Mouse (Mus musculus) ovary, adult 18-20 months (tissue): ENCODE results near the gene Mrgpra1.
"Not testable (repeated sequence)": the region's sequence is repeated elsewhere in the genome, so short reads cannot be mapped to it uniquely, and the experiment has no call there.

Experiments used
- DNase-seq: peaks from one replicate; pipeline ENCODE4 v3.0.0; 2022; ENCODE audit warnings: low spot score, mixed read lengths

Gene Mrgpra1

GRCm38 (mm10) chr7:47354140-47354539 is at the start of gene Mrgpra1:
TSS of gene Mrgpra1 (minus strand) at chr7:47354240.
- no peak for DNase-seq

- DNase-seq: no peak
Measured at GRCm38 (mm10) chr7:47401125-47401524, 47.1 kb upstream of the Mrgpra1 start.

DNA sequence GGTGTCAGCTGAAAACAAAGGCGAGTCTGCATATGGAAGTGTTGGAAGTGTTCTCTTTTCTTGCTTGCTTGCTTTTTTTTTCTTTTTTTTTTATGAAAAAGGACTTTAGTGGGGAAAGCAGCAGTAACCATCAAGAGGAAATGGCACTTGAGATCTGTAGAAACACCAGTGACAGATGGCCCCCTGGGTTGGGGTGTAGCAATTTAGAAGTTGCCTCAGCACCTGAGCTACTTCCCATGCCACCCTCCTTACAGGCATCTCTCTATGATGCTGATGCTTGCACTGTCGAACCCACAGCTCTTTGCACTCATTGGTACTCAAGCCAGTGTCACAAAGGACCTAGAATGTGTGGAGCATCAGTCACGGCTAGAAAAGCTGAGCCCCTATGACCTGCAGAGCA is 5.6 kb downstream of the Mrgpra1 start:
- DNase-seq: no peak

DNA sequence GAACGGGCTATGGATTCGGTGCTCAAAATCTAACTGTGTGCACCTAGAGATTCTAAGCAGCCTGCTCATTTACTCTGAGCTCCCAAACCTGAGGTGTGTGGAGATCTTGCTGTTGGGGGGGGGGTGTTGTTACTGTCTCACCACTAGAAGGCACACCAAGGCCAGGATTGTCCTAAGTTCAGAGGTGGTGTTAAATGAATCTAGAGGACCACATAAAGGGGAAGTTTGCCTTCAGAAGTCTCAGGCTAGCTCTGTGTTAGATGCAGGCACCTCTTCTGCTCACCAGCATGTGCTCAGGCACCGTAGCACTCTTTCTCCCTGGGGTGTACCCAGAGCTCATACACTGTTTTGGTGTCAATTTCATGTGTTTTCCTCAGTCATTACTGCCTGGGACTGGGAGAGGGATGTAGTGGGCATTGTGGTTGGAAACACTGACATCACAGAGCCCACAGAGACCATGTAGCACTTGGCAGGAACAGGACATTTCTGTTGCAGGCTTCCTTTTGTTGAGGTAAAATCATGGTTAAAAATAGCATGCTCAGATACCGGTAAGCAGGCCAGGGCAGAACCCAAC is 8.0 kb downstream of the Mrgpra1 start:
- no peak for DNase-seq

DNA sequence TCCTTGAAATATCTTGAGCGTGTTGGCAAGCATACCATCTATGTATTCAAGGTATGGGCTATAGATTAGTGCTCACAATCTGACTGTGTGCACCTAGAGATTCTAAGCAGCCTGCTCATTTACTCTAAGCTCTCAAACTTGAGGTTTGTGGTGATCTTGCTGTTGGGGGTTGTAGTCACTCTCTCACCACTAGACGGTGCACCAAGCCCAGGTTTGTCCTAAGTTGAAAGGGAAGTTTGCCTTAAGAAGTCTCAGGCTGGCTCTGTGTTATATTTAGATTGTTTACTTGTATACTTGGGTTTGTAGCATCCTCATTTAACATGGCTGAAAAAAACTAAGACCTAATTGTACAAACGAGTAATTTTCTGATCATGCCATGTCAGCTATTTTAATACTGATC is 12.2 kb downstream of the Mrgpra1 start:
- not testable (repeated sequence) for DNase-seq

- not testable (repeated sequence) for DNase-seq
Measured at GRCm38 (mm10) chr7:47341389-47341788, 12.7 kb downstream of the Mrgpra1 start.

DNA sequence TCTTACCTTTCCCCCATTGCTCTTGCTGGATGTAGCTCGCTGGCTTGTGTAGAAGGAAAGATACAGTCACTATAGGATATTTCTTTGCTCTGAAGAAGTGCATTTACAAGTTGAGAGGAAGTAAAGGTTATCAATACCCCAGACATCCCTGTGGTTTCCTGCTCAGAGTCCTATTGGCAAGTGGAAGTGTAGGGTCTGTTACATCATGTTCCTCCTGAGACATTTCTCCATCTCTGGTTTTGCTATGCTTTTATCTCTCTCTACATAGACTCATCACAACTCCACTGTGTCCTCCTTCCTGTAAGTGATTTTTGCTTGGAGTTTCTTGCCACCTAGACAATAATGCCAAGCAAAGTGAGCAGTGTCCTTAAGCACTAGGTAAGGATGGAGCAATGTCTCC is 35.7 kb downstream of the Mrgpra1 start:
- DNase-seq: no peak

- no peak for DNase-seq
Measured at GRCm38 (mm10) chr7:47312289-47312688, 41.8 kb downstream of the Mrgpra1 start.

DNA sequence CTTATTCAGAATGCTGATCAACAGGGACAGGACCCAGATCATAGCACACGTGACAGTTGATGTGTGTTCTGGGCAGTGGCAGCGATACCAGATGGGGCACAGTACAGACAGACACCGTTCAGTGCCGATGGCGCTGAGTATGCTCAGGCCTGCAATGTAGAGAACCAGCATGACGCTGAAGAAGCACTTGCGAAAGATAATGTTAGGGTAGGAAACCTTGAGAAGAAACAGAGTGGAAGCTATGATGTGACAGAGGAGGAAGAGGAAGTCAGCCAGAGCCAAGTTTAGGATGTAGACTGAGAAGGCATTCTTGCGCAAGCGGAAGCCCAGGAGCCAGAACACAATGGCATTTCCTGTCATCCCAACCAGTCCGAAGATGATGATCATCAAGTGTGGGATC is 44.2 kb downstream of the Mrgpra1 start:
- no peak for DNase-seq

GRCm38 (mm10) chr7:47304661-47305060 is 49.4 kb downstream of the Mrgpra1 start:
- not testable (repeated sequence) for DNase-seq

DNA sequence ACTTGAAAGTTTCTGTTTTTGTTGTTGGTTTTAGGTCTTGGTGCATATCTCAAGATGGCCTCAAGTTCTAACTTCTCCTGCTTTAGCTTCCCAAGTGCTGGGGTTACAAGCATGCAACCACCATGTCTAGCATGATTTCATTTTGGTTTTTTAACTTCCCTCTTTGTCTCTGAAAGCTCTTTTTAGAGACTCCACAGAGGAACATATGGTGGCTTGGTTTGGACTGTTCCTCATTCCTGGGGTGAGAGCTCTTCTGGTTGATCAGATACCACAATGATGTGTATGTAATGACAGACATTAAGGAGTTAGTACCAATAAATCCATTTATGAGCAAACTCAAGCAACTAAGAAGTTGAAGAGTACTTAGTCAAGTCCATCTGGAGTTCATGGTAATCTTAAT is 54.4 kb downstream of the Mrgpra1 start:
- not testable (repeated sequence) for DNase-seq
